Mouse (Mus musculus) intestine, embryonic 16.5 days (tissue): ENCODE data around the gene Pald1. TPM values are rescaled to one million over a fixed set of nuclear protein-coding genes. Genes with fewer than 3 reads are reported as not detected.

Experiments
- ATAC-seq: fragments of 200-750 bp; cut with Nextera tagmentation; 2 replicates; pipeline ENCODE4 v1.8.0; 2017; ENCODE audit warnings: moderate TSS enrichment, moderate library complexity
- H3K27ac ChIP-seq: fragments of 300-500 bp; sonication (generic); 2 replicates; pipeline ENCODE4 v1.5.1; 2014; ENCODE audit warnings: mild to moderate bottlenecking, low read length
- H3K27me3 ChIP-seq: fragments of 300-500 bp; sonication (generic); replicated peaks from 2 replicates; pipeline ENCODE4 v1.6.1; 2014; ENCODE audit warnings: low read length, control low read depth, mixed read lengths; ENCODE audit not compliant: control insufficient read depth, insufficient read depth
- H3K36me3 ChIP-seq: fragments of 300-500 bp; sonication (generic); 2 replicates; pipeline ENCODE4 v1.6.1; 2014; ENCODE audit warnings: low read length, control low read depth; ENCODE audit not compliant: control insufficient read depth, insufficient read depth
- H3K4me1 ChIP-seq: fragments of 300-500 bp; sonication (generic); 2 replicates; pipeline ENCODE4 v1.6.1; 2014; ENCODE audit warnings: low read length, control low read depth, mixed read lengths; ENCODE audit not compliant: control insufficient read depth, insufficient read depth
- H3K4me2 ChIP-seq: fragments of 300-500 bp; sonication (generic); 2 replicates; pipeline ENCODE4 v1.6.1; 2014; ENCODE audit warnings: low read depth, low read length, control low read depth
- H3K4me3 ChIP-seq: fragments of 300-500 bp; sonication (generic); 2 replicates; pipeline ENCODE4 v1.5.1; 2014; ENCODE audit warnings: mild to moderate bottlenecking, low read length
- H3K9ac ChIP-seq: fragments of 300-500 bp; sonication (generic); 2 replicates; pipeline ENCODE4 v1.6.1; 2014; ENCODE audit warnings: low read depth, low read length
- H3K9me3 ChIP-seq: fragments of 300-500 bp; sonication (generic); 2 replicates; pipeline ENCODE4 v1.6.1; 2016; ENCODE audit warnings: low read length, control low read depth; ENCODE audit not compliant: control insufficient read depth
- WGBS: fragments of 180-500 bp; shearing (Covaris S2); extraction: QIAGEN DNeasy Blood & Tissue Kit; methylation state at CpG from one replicate; pipeline ENCODE4 v1.1.7; 2014; 5-methylcytosine and 5-hydroxymethylcytosine counted together
- polyA plus RNA-seq: library from polyadenylated mRNA; unstranded; fragments of >200 nt; fragmentation: Nextera tagmentation; extraction: Ambion mirVana; gene quantifications from 2 replicates; pipeline ENCODE4 v1.2.1, GENCODE M21; 2015

Gene Pald1
- polyA plus RNA-seq, 1 experiment from 2014 or later, result 13.2 TPM

DNA sequence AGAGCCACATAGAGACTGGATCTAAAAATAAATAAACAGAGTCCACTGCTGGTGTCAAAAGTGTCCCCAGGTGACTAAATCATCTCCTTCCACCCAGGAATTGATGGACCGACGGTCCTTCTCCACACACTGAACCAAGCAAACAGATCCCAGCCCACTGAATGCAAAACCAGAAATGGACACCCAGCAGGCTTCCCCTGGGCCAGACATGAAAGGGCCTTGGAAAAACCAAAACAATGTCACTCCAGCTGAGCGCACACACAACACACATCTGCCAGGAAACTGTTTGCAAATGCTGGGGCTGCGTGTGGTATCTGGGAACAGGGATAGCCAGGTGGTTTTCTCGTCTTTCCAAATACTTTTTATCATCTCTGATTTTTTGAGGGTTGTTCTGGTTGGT is 13.6 kb downstream of the Pald1 start:
- peaks cover 19% of the 10 kb centered on the region for H3K4me1 ChIP-seq
- WGBS, result 57% methylated on average over 5 of the region's 5 CpGs
- 0 out of 2 replicates have a peak overlapping the region, but pooled peaks have one; percentile 19 for H3K27ac ChIP-seq

DNA sequence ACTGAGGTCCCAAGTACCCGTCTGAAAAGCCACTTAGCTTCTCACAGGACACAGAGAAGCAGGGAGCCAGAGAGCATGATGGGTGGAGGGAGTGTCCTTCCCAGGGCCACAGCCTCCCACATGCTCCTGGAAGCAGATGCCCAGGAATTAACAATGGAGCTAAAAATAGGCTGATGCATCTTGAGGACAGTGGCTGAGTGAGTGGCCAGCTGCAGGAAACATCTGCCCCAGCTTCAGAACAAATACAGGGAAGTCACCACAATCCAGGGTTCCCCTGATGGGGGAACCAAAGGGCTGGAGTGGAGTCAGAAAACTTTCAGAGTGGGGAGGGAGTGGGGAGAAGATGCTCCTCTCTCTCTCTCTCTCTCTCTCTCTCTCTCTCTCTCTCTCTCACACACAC is 17.4 kb downstream of the Pald1 start:
- Histone ChIP-seq H3K9me3 (no peaks in the 10 kb centered on the region), H3K27me3 (no peaks in the 10 kb centered on the region), H3K9ac (no peak overlapping the region), H3K27ac (no peak overlapping the region), H3K36me3 (no peaks in the 10 kb centered on the region), H3K4me1 (peaks cover 15% of the 10 kb centered on the region; the same call in 1 of the 2 replicates), H3K4me3 (no peak overlapping the region), H3K4me2 (no peak overlapping the region)
- ATAC-seq, result no peak
- WGBS, result 62% methylated on average over 1 of the region's 1 CpGs

More for the DNA sequence above, 13.6 kb downstream of the Pald1 start:
- H3K9me3 ChIP-seq, result no peaks in the 10 kb centered on the region
- no peaks in the 10 kb centered on the region for H3K36me3 ChIP-seq
- no peak overlapping the region for H3K9ac ChIP-seq
- no peaks in the 10 kb centered on the region for H3K27me3 ChIP-seq
- H3K4me3 ChIP-seq, result no peak overlapping the region
- no peak overlapping the region for H3K4me2 ChIP-seq
- ATAC-seq, result no peak

DNA sequence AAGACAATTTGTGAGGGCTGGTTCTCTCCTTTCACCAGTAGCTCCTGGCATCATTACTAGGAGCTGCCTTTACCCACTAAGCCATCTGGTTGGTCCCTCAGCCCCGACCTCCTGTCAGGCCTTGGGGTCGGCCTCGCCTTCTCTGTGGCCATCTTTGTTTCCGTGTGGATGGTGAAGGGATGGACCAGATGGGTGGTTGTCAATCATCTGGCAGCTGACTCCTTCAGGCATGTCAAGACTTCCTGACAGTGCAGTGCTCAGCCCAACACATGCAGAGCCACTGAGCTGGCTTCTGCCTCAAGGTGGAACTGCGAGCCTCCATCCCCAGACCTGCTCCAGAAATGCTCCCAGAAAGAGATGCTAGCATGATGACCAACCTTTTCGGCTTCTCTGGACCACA is 18.9 kb downstream of the Pald1 start:
- Histone ChIP-seq H3K36me3 (no peaks in the 10 kb centered on the region), H3K4me2 (no peak overlapping the region), H3K9me3 (no peaks in the 10 kb centered on the region), H3K4me1 (peaks cover 10% of the 10 kb centered on the region; the same call in 1 of the 2 replicates), H3K27ac (no peak overlapping the region), H3K27me3 (no peaks in the 10 kb centered on the region), H3K9ac (no peak overlapping the region), H3K4me3 (no peak overlapping the region)
- no peak for ATAC-seq
- WGBS, result 97% methylated on average over 6 of the region's 6 CpGs

GRCm38 (mm10) chr10:61362992-61363391 is 20.3 kb downstream of the Pald1 start:
- no peak overlapping the region for H3K4me3 ChIP-seq
- H3K4me1 ChIP-seq, result peaks cover 10% of the 10 kb centered on the region; the same call in 1 of the 2 replicates
- no peak for ATAC-seq
- no peaks in the 10 kb centered on the region for H3K9me3 ChIP-seq
- 0 out of 2 replicates have a peak overlapping the region, but pooled peaks have one; percentile 27 for H3K27ac ChIP-seq
- no peaks in the 10 kb centered on the region for H3K27me3 ChIP-seq
- H3K9ac ChIP-seq, result no peak overlapping the region
- H3K36me3 ChIP-seq, result no peaks in the 10 kb centered on the region
- no peak overlapping the region for H3K4me2 ChIP-seq
- 77% methylated on average over 8 of the region's 8 CpGs for WGBS

DNA sequence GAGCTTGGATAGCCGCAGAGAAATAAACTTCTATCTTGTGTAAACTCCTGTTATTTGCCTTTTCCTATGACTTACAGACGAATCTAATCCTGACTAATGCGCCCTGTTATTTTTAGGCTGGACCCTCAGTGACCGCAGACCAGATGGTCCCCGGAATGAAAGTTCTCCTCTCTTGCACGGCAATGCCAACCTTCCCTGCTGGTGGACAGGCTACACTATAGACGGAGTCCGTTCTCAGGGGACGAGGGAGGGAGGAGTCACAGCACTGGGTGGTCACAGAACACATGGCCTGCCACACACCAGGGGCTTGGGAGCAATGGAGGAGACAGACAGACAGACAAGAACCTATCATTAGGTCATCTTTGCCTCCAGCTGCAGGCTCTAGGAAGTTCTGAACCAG is 20.8 kb downstream of the Pald1 start:
- no peak for ATAC-seq
- H3K4me3 ChIP-seq, result no peak overlapping the region
- no peak overlapping the region for H3K9ac ChIP-seq
- 62% methylated on average over 9 of the region's 9 CpGs for WGBS
- H3K27me3 ChIP-seq, result no peaks in the 10 kb centered on the region
- peaks cover 12% of the 10 kb centered on the region; the same call in 1 of the 2 replicates for H3K4me1 ChIP-seq
- H3K27ac ChIP-seq, result 0 out of 2 replicates have a peak overlapping the region, but pooled peaks have one; percentile 27
- H3K36me3 ChIP-seq, result no peaks in the 10 kb centered on the region
- no peak overlapping the region for H3K4me2 ChIP-seq
- H3K9me3 ChIP-seq, result no peaks in the 10 kb centered on the region

DNA sequence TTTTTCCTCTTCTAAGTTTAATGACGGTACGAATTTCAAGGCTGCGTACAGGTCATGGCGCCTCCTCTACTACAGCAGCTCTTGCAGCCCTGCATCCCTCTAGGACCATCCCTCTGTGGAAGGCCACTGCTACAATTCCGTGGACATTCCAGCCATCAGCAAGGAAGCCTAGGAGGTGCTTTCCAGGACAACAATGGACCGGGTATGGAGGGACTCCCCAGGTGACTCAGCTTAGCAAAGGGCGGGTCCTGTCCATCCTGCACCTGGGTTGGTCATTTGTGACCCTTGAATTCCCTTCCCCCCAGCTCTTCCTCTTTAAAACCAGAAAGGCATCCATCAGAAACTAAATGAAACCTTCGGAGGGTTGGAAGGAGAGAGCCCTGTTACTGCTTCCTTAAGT is 22.7 kb downstream of the Pald1 start:
- H3K9me3 ChIP-seq, result no peaks in the 10 kb centered on the region
- 96% methylated on average over 8 of the region's 8 CpGs for WGBS
- no peak overlapping the region for H3K4me3 ChIP-seq
- H3K9ac ChIP-seq, result no peak overlapping the region
- no peak overlapping the region for H3K27ac ChIP-seq
- no peak for ATAC-seq
- no peak overlapping the region for H3K4me2 ChIP-seq
- no peaks in the 10 kb centered on the region for H3K36me3 ChIP-seq
- H3K27me3 ChIP-seq, result no peaks in the 10 kb centered on the region
- peaks cover 19% of the 10 kb centered on the region; the same call in 1 of the 2 replicates for H3K4me1 ChIP-seq

- H3K4me2 ChIP-seq, result no peak overlapping the region
- 89% methylated on average over 8 of the region's 8 CpGs for WGBS
- no peaks in the 10 kb centered on the region for H3K27me3 ChIP-seq
- H3K9ac ChIP-seq, result no peak overlapping the region
- H3K27ac ChIP-seq, result no peak overlapping the region
- peaks cover 19% of the 10 kb centered on the region; the same call in 1 of the 2 replicates for H3K4me1 ChIP-seq
- ATAC-seq, result no peak
- H3K4me3 ChIP-seq, result no peak overlapping the region
- no peaks in the 10 kb centered on the region for H3K9me3 ChIP-seq
- no peaks in the 10 kb centered on the region for H3K36me3 ChIP-seq
These were observed 23.9 kb downstream of the Pald1 start for GRCm38 (mm10) chr10:61359411-61359810.

DNA sequence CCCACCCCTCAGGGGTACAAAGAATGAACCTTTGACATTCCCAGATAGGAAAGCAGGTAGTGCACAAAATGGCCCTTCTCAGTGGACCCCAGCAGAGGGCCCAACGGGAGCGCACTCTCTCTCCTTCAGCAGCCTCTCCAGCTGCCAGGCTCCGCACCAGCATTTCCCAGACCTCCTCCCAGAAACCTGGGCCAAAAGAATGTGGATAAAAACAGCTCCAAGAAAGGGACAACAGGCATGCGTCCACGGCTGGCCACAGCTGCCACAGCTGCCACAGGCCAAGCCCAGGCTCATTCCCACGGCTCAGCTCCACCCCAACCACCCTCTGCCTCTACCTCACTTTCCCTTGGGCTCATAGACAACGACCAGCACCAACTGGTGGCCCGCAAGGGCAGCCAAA is 25.7 kb downstream of the Pald1 start:
- H3K4me1 ChIP-seq, result peaks cover 14% of the 10 kb centered on the region; the same call in 1 of the 2 replicates
- no peaks in the 10 kb centered on the region for H3K9me3 ChIP-seq
- no peak overlapping the region for H3K27ac ChIP-seq
- H3K4me3 ChIP-seq, result no peak overlapping the region
- no peak overlapping the region for H3K4me2 ChIP-seq
- H3K27me3 ChIP-seq, result no peaks in the 10 kb centered on the region
- 39% methylated on average over 8 of the region's 8 CpGs for WGBS
- no peak overlapping the region for H3K9ac ChIP-seq
- no peaks in the 10 kb centered on the region for H3K36me3 ChIP-seq
- ATAC-seq, result 0 out of 2 replicates have a peak, but pooled peaks have one; percentile 31

- Histone ChIP-seq H3K36me3 (no peaks in the 10 kb centered on the region), H3K9ac (no peak overlapping the region), H3K9me3 (no peaks in the 10 kb centered on the region), H3K4me2 (no peak overlapping the region), H3K4me1 (peaks cover 9% of the 10 kb centered on the region; the same call in 1 of the 2 replicates), H3K4me3 (no peak overlapping the region), H3K27ac (no peak overlapping the region), H3K27me3 (no peaks in the 10 kb centered on the region)
- ATAC-seq, result no peak
- 83% methylated on average over 8 of the region's 8 CpGs for WGBS
These were observed 26.8 kb downstream of the Pald1 start for GRCm38 (mm10) chr10:61356568-61356967.

DNA sequence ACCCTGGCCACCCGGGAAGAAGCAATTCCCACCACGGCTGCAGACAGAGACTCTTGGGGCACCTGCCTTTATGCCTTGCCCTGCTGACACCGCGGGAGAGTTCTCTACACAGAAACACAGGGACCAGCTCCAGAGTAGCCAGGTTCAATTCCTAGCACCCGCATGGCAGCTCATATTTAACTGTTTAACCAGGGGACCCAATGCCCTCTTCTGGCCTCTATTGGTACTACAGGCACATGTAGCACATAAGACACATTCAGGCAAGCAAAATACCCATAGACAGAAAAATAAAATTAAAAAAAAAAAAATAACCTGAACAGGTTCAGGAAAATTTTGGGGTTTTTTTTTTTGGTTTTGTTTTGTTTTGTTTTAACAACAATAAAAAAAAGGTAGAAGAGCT is 27.2 kb downstream of the Pald1 start:
- no peak overlapping the region for H3K9ac ChIP-seq
- H3K36me3 ChIP-seq, result no peaks in the 10 kb centered on the region; the same call in 1 of the 2 replicates
- no peak for ATAC-seq
- no peak overlapping the region for H3K27ac ChIP-seq
- H3K4me3 ChIP-seq, result no peak overlapping the region
- no peak overlapping the region for H3K4me2 ChIP-seq
- no peaks in the 10 kb centered on the region for H3K27me3 ChIP-seq
- WGBS, result 92% methylated on average over 5 of the region's 5 CpGs
- no peaks in the 10 kb centered on the region for H3K9me3 ChIP-seq
- peaks cover 9% of the 10 kb centered on the region; the same call in 1 of the 2 replicates for H3K4me1 ChIP-seq
